Mouse (Mus musculus): ENCODE measurements around the gene Zfp120.
"Not testable (repeated sequence)": the region's sequence is repeated elsewhere in the genome, so short reads cannot be mapped to it uniquely, and the experiment has no call there.

Gene Zfp120

GRCm38 (mm10) chr2:150136435-150136897, at the start of gene Zfp120:
Gene Zfp120, minus strand, starts transcription at chr2:150136708.
- peak; percentile 88 to 96 for DNase-seq (ENCODE audit: inconsistent age in 2 of 2, low spot score in 1 of 2)

GRCm38 (mm10) chr2:150181570-150181999, 45.1 kb upstream of the Zfp120 start, which contains the start of gene Gm14139:
Gene Gm14139, plus strand, starts transcription at chr2:150181755.
- DNase-seq (ENCODE audit: inconsistent age in 2 of 2, low spot score in 1 of 2): not testable (repeated sequence)

- DNase-seq (ENCODE audit: inconsistent age in 2 of 2, low spot score in 1 of 2): not testable (repeated sequence)
Observed at GRCm38 (mm10) chr2:150181046-150181445, 44.5 kb upstream of the Zfp120 start.

- not testable (repeated sequence) for DNase-seq (ENCODE audit: inconsistent age in 2 of 2, low spot score in 1 of 2)
Observed at GRCm38 (mm10) chr2:150179579-150179978, 43.1 kb upstream of the Zfp120 start, which contains the start of gene Gm10770. Gene Gm10770, minus strand, starts transcription at chr2:150179679.

GRCm38 (mm10) chr2:150173833-150174232, 37.3 kb upstream of the Zfp120 start:
- DNase-seq (ENCODE audit: inconsistent age in 2 of 2, low spot score in 1 of 2): no peak

GRCm38 (mm10) chr2:150166703-150167102, 30.2 kb upstream of the Zfp120 start:
- DNase-seq (ENCODE audit: inconsistent age in 2 of 2, low spot score in 1 of 2): no peak

- DNase-seq (ENCODE audit: inconsistent age in 2 of 2, low spot score in 1 of 2): no peak
Observed at GRCm38 (mm10) chr2:150132773-150133172, 3.7 kb downstream of the Zfp120 start.

GRCm38 (mm10) chr2:150132002-150132401, 4.5 kb downstream of the Zfp120 start:
- DNase-seq (ENCODE audit: inconsistent age in 2 of 2, low spot score in 1 of 2): not testable (repeated sequence)

GRCm38 (mm10) chr2:150111247-150111912, 25.1 kb downstream of the Zfp120 start:
- DNase-seq (ENCODE audit: inconsistent age in 2 of 2, low spot score in 1 of 2): no peak

GRCm38 (mm10) chr2:150099618-150100017, 36.9 kb downstream of the Zfp120 start:
- DNase-seq (ENCODE audit: inconsistent age in 2 of 2, low spot score in 1 of 2): peak in 1 of 2 experiments; percentile 79

Measured in adrenal gland, adult (tissue).